Mouse (Mus musculus) bone marrow macrophage, adult 2 months (primary cell): ENCODE measurements at regions not wholly inside any gene's neighbourhood (a gene's known extent, or its start where the extent isn't known, plus 50 kb on each side); places are given as distances from the start of the nearest gene placed in this dataset.

ENCODE experiments used
- H3K27ac ChIP-seq: 2 replicates; pipeline ENCODE4 v1.5.1; 2012; ENCODE audit warnings: low read depth, low read length; ENCODE audit not compliant: insufficient read depth
- H3K4me1 ChIP-seq: 2 replicates; pipeline ENCODE4 v1.6.1; 2012; ENCODE audit warnings: low read length; ENCODE audit not compliant: control insufficient read depth, insufficient read depth
- H3K4me3 ChIP-seq: 2 replicates; pipeline ENCODE4 v1.5.1; 2012; ENCODE audit warnings: mild to moderate bottlenecking, low read length, moderate library complexity; ENCODE audit not compliant: insufficient read depth
- CTCF ChIP-seq: IDR thresholded peaks from 2 replicates; pipeline ENCODE4 v1.5.1; 2012; ENCODE audit warnings: low read depth, mild to moderate bottlenecking, low read length, moderate library complexity
- POLR2A ChIP-seq: IDR thresholded peaks from 2 replicates; pipeline ENCODE4 v1.6.1; 2012; ENCODE audit warnings: mild to moderate bottlenecking, low read depth, low read length, borderline replicate concordance

- Histone ChIP-seq H3K4me3 (no peak overlapping the region), H3K27ac (no peak overlapping the region), H3K4me1 (no peaks in the 10 kb centered on the region)
- TF ChIP-seq POLR2A (no peak), CTCF (no peak)
Measured at GRCm38 (mm10) chr4:54282934-54283333, 457.1 kb downstream of the Tmem38b start.

- H3K4me3 ChIP-seq, result no peak overlapping the region
- TF ChIP-seq CTCF (no peak), POLR2A (no peak)
- H3K4me1 ChIP-seq, result no peaks in the 10 kb centered on the region
Measured at GRCm38 (mm10) chr4:54313804-54314203, 488.0 kb downstream of the Tmem38b start.

GRCm38 (mm10) chr4:54324851-54325250 lies 499.0 kb downstream of the Tmem38b start:
- Histone ChIP-seq H3K4me3 (no peak overlapping the region), H3K4me1 (no peaks in the 10 kb centered on the region), H3K27ac (no peak overlapping the region)
- no peak for TF ChIP-seq POLR2A
- no peak for TF ChIP-seq CTCF

More at GRCm38 (mm10) chr4:54313804-54314203, 488.0 kb downstream of the Tmem38b start:
- no peak overlapping the region for H3K27ac ChIP-seq

- no peak for TF ChIP-seq CTCF
- no peak for TF ChIP-seq POLR2A
- Histone ChIP-seq H3K27ac (no peak overlapping the region), H3K4me3 (no peak overlapping the region), H3K4me1 (no peaks in the 10 kb centered on the region)
Measured at GRCm38 (mm10) chr4:54328273-54328672, 502.4 kb downstream of the Tmem38b start.

- Histone ChIP-seq H3K27ac (no peak overlapping the region), H3K4me1 (no peaks in the 10 kb centered on the region), H3K4me3 (no peak overlapping the region)
- TF ChIP-seq POLR2A, result no peak
- no peak for TF ChIP-seq CTCF
Measured at GRCm38 (mm10) chr4:54328711-54329427, 503.0 kb downstream of the Tmem38b start.

- TF ChIP-seq CTCF (no peak), POLR2A (no peak)
- Histone ChIP-seq H3K4me1 (no peaks in the 10 kb centered on the region), H3K27ac (no peak overlapping the region)
Measured at GRCm38 (mm10) chr4:54330686-54331085, 504.8 kb downstream of the Tmem38b start.

GRCm38 (mm10) chr4:54331588-54332211 lies 505.9 kb downstream of the Tmem38b start:
- TF ChIP-seq POLR2A (no peak), CTCF (no peak)

More at GRCm38 (mm10) chr4:54330686-54331085, 504.8 kb downstream of the Tmem38b start:
- no peak overlapping the region for H3K4me3 ChIP-seq

GRCm38 (mm10) chr4:54332261-54332660 lies 506.4 kb downstream of the Tmem38b start:
- H3K4me3 ChIP-seq, result no peak overlapping the region
- no peaks in the 10 kb centered on the region for H3K4me1 ChIP-seq
- no peak overlapping the region for H3K27ac ChIP-seq
- no peak for TF ChIP-seq CTCF
- no peak for TF ChIP-seq POLR2A

More at GRCm38 (mm10) chr4:54331588-54332211, 505.9 kb downstream of the Tmem38b start:
- no peak overlapping the region for H3K27ac ChIP-seq
- H3K4me1 ChIP-seq, result no peaks in the 10 kb centered on the region
- H3K4me3 ChIP-seq, result no peak overlapping the region

- Histone ChIP-seq H3K4me3 (no peak overlapping the region), H3K27ac (no peak overlapping the region), H3K4me1 (no peaks in the 10 kb centered on the region)
- TF ChIP-seq POLR2A (no peak), CTCF (no peak)
Measured at GRCm38 (mm10) chr4:54338556-54338955, 512.7 kb downstream of the Tmem38b start.

- no peak for TF ChIP-seq CTCF
Measured at GRCm38 (mm10) chr4:54340106-54340505, 514.3 kb downstream of the Tmem38b start.

More at GRCm38 (mm10) chr4:54340106-54340505, 514.3 kb downstream of the Tmem38b start:
- Histone ChIP-seq H3K27ac (no peak overlapping the region), H3K4me1 (no peaks in the 10 kb centered on the region), H3K4me3 (no peak overlapping the region)
